Mouse (Mus musculus) small intestine, adult 2 months (tissue): Measurements from ENCODE around the gene Cryba4.

Experiments used
- CTCF ChIP-seq: fragments of 200-500 bp; IDR thresholded peaks from 2 replicates; pipeline ENCODE4 v1.5.1; 2012; ENCODE audit warnings: low read depth, mild to moderate bottlenecking, control low read depth, inconsistent platforms, low read length, moderate library complexity, mixed read lengths; ENCODE audit not compliant: insufficient replicate concordance, insufficient read length; ENCODE audit errors: extremely low read depth
- POLR2A ChIP-seq: fragments of 200-500 bp; IDR thresholded peaks from 2 replicates; pipeline ENCODE4 v1.6.1; 2012; ENCODE audit warnings: low read depth, mild to moderate bottlenecking, control low read depth, inconsistent platforms, low read length, moderate library complexity

DNA sequence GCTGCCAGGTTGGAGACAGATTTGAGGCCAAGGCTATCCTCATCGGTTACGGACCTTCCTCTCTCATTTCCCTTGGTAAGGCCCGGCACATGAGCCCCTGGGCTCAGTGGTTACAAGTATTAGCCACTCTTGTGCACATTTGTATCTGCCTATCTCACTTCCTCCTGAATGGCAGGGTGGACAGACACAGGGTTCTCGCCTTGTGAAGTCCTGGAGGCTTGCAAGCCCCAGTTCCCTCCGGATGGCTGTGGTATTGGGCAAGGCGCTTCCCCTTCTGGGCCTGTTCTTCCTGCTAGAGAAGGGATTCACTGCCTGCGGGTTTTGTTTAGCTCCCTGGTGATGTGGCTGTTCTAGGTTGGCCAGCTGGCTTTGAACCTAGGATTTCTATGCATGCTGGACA is 27.8 kb upstream of the Cryba4 start:
- no peak for TF ChIP-seq CTCF
- TF ChIP-seq POLR2A = no peak
